Mouse (Mus musculus) heart, adult 8-10 months (tissue): ENCODE measurements around the gene Ddit4l. TPM values are rescaled to one million over a fixed set of nuclear protein-coding genes. Genes with fewer than 3 reads are reported as not detected.
"Not testable (repeated sequence)": the region's sequence is repeated elsewhere in the genome, so short reads cannot be mapped to it uniquely, and the experiment has no call there.

Experiments used
- DNase-seq: peaks from one replicate; pipeline ENCODE4 v3.0.0; 2022; ENCODE audit warnings: low spot score
- total RNA-seq, 4 experiments: library from RNA; stranded (reverse); gene quantifications; 2 replicates each; pipeline ENCODE4 v1.2.4; 2022

The Ddit4l gene
- 1 to 10 TPM; 2.5 to 3.1 (median 2.8) TPM for total RNA-seq

DNA sequence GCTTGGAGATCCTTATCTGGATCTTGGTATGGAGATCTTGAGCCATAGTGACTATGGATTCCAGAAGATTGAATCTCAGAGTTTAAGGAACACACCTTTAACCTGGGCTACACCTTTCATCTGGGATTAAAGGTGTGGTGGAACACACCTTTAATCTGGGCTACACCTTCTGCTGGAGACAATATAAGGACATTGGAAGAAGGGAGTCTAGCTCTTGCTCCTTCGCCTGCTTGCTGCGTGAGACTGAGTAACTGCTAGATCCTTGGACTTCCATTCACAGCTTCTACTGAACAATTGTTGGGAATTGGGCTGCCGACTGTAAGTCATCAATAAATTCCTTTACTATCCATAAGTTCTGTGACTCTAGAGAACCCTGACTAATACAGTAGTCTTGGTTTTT is at the start of gene Ddit4l:
Gene Ddit4l, plus strand, starts transcription at position 301 of the 400 bp plus-strand sequence.
- not testable (repeated sequence) for DNase-seq

- DNase-seq = no peak
Observed at GRCm38 (mm10) chr3:137576146-137576545, 45.3 kb upstream of the Ddit4l start.

- no peak for DNase-seq
Observed at GRCm38 (mm10) chr3:137586376-137586969, 34.9 kb upstream of the Ddit4l start.

- DNase-seq = no peak
Observed at GRCm38 (mm10) chr3:137589811-137590210, 31.6 kb upstream of the Ddit4l start.

GRCm38 (mm10) chr3:137594332-137594905 is 27.0 kb upstream of the Ddit4l start:
- no peak for DNase-seq

DNA sequence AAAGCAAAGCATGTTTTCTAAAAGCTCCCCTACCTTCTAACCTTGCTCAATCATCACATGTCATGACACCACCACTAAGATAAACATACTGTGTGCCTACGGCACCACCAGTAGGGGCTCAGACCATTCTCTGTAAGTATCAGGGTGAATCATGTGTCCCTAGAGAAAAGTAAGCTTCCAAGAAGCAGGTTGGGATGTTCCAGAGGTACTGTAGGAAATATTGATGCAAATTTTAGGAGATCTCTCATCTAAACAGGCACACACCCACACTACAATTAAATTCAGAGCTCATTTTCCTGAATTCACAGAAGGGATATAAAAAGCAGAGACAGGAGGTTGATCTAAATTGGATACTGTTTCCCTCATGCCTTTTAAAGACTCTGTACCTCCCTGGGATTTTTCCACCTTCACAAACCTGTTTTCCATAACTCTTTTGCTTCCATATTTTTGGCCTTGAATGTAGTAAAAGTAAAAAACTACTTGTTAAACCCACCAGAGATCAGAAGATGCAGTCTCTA is 12.4 kb upstream of the Ddit4l start:
- no peak for DNase-seq

DNA sequence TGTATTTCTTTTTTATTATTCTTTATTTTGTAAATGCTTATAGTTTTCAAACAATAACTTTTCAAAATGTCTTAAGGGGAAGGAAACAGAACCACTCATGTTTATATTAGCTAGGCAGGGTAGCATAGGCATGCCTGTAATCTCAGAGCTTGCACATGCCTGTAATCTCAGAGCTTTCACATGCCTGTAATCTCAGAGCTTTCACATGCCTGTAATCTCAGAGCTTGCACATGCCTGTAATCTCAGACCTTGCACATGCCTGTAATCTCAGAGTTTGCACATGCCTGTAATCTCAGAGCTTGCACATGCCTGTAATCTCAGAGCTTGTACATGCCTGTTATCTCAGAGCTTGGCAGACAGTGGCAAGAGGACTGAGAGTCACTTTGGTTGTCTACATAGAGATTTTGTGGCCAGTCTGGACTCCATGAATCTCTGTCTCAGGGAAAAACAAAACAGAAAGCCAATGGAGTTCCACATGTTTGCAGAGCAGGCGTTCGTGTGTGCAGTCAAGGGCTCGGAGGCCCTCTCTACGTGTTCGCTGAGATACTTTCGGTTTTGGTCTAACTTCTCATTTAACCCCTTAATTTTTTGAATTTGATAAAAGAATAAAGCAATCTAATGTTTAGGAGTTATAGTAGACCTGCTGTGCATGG is 10.8 kb upstream of the Ddit4l start:
- no peak for DNase-seq

DNA sequence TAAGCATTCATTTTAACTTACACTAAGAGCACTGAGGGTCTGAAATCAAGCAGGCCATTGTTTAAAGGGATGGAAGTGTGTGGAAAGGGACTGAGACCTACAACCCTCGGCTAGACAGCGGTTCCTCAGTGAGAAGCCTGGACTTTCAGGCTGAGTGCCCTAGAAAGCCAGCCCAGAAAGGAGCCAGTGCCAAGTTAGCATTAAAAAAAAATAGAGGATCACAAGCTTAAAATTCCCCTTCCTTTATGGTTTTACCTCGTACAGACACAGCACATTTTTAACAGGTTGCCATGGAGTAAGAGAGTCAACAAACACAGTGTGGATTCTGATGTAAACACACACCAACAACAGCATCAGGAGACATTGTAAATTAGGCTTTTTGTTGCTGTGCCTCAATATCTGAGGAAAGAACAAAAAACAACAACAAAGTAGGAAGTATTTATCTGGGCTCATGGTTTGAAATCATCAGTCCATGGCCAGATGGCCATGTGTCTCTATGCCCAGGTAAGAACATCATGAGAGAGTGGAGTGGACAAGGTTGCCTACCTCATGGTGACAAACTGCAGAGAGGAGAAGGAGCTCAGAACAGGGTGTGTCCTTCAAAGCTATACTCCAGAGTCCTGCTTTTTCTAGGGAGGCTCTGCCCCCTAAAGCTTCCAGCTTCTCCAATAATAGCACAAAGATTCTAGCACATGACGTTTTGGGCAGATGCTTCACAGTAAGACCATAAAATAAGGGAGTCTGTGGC is 10.1 kb upstream of the Ddit4l start:
- no peak for DNase-seq

- no peak for DNase-seq
Observed at GRCm38 (mm10) chr3:137611981-137612380, 9.4 kb upstream of the Ddit4l start.

DNA sequence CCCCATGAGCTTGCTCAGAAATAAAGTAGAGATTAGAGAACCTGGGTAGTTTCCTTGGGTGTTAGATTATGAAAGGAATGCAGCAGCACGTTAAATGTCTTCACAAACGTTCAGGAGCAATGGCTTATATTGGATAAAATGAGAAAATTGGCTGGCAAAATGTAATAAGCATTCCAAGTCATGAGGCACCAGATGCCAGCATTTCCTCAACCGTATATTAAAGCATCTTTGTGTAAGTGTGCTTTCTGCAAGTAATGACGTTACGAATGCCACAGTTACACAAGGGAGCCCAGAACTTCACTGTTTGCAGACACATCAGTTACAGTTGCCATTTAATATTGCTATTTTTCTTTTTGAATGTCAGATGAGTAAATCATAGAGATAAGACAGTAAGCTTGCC is 872 bp upstream of the Ddit4l start:
- DNase-seq = no peak

GRCm38 (mm10) chr3:137622091-137622490 is 679 bp downstream of the Ddit4l start:
- DNase-seq = peak; percentile 23

DNA sequence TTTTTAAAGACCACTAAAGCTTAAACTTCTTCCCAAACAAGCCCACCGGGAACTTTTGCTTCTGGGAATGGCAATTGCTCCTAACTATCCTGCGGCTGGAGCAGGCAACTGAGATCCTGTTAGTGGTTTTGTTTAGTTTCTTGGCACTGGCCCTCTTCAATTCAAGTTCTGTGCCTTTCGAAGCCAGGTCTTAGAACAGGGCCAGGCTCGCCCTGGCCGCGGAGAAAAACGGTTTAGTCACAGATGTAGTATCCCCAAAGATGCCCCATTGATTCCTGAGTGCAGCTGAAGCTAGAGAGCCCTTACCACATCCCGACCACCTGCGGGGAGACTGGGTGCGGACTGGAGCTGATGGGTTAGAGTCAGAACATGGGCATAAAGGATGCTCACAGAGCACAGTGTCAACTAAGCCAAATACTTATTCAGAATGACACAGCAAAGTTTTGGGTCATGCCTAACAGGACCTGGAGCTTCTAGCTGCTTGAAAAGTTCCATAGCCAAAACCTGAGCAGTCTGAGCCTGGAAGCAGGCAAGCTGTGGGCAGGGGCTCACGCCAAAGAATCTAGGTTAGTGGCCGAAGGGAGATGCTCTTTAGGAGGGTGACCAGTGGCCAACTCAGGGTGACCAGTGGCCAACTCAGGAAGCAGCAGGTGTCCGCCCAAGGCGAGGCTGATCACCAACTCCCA is 1.6 kb downstream of the Ddit4l start:
- peak; percentile 3 for DNase-seq

- DNase-seq = peak; percentile 53
Observed at GRCm38 (mm10) chr3:137623581-137624362, 2.4 kb downstream of the Ddit4l start.

- no peak for DNase-seq
Observed at GRCm38 (mm10) chr3:137625054-137625453, 3.6 kb downstream of the Ddit4l start.

GRCm38 (mm10) chr3:137633726-137634125 is 12.3 kb downstream of the Ddit4l start:
- no peak for DNase-seq

DNA sequence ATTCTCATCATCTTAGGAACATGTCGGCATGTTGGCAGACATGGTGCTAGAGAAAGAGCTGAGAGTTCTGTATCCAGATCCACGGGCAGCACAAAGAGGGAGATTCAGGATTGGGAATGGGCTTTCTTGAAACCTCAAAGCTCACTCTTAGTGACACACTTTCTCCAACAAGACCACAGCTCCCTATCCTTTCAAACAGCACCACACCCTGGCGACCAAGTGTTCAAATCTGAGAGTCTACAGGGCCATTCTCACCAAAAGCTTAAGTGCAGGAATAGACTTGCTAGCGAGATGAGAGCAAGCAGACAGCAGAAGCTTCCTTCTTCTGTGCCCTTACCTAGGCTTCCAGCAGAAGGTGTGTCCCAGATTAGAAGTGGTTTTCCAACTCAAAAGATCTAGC is 15.2 kb downstream of the Ddit4l start:
- no peak for DNase-seq

DNA sequence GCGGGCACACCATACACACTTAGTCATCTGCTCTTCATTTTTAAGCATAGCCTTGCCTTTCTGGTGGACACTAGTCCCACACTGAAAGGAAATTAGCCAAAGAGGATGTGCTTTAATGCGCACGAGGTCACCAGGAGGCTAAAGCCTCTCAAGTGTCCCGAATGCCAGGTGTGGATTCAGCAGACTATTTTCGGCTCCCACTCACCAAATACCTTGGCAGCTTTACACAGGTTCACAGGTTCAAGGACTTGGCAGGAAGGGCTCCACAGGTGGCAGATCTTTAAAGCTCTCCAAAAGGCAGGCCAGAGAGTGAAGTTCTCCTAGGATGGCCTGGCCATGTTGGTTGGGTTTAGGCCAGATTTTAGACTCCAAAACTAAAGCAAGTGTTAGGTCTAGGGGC is 19.8 kb downstream of the Ddit4l start:
- no peak for DNase-seq

GRCm38 (mm10) chr3:137642137-137642536 is 20.7 kb downstream of the Ddit4l start:
- no peak for DNase-seq

DNA sequence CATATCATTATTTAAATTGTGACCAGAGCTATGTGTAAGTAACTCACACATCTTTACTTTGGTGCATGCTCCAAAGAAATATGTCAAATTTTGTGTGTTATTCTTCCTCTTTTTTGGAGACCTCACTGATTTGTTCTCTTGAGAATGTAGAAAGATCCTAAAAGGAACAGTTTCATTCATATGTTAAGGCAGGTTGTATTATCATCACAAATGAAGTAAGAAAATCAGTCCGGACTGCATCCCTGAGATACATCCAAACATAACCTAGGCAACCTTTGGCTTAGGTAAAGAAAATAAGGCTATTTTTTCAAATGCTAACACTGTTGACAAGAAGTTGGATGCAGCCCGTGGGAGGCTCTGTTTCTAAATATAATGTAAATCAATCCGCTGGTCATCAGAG is 21.2 kb downstream of the Ddit4l start:
- DNase-seq = no peak

DNA sequence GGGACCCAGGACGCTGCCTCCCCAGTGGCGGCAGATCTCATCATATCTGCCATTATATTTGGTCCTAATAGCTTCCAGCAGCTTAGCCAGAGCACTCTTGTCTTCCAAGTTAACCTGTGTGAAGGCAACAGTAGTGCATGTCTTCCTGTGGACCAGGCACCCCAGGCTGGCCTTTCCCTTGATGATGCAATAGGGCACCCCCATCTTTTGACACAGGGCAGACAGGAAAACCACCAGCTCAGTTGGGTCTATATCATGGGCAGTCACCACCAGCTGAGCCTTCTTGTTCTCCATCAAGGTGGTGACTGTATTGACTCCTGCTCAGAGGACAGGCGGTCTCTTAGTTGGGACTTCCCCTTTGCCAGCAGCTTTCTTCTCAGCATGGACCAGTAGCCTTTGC is 22.7 kb downstream of the Ddit4l start:
- no peak for DNase-seq

- no peak for DNase-seq
Observed at GRCm38 (mm10) chr3:137644947-137645346, 23.5 kb downstream of the Ddit4l start.
